Mouse (Mus musculus) C2C12 (cell line): ENCODE results near the gene Ldhd. TPM values are rescaled to one million over a fixed set of nuclear protein-coding genes. Genes with fewer than 3 reads are reported as not detected.
A peak's percentile ranks its signal among the peaks of the same experiment; 100 is the strongest.

Experiments used
- H3K27me3 ChIP-seq: one replicate; pipeline ENCODE4 v1.6.1; 2011; ENCODE audit not compliant: control insufficient read depth, insufficient read depth, insufficient read length
- H3K36me3 ChIP-seq: one replicate; pipeline ENCODE4 v1.6.1; 2011; ENCODE audit not compliant: control insufficient read depth, insufficient read depth
- H3K4me3 ChIP-seq: one replicate; pipeline ENCODE4 v1.5.1; 2011; ENCODE audit warnings: mild to moderate bottlenecking, control low read depth; ENCODE audit not compliant: poor library complexity, insufficient read depth, severe bottlenecking
- H3K79me2 ChIP-seq: one replicate; pipeline ENCODE4 v1.6.1; 2011; ENCODE audit not compliant: control insufficient read depth, insufficient read depth
- H3K79me3 ChIP-seq: one replicate; pipeline ENCODE4 v1.6.1; 2011; ENCODE audit warnings: low read depth, control low read depth
- H3ac ChIP-seq: one replicate; pipeline ENCODE3; 2011; ENCODE audit warnings: low read depth; ENCODE audit not compliant: control insufficient read depth, insufficient read length
- CEBPB ChIP-seq: IDR thresholded peaks from one replicate; pipeline ENCODE4 v1.6.1; 2011; ENCODE audit warnings: low read depth, mild to moderate bottlenecking, control low read depth, moderate library complexity
- CTCF ChIP-seq: IDR thresholded peaks from one replicate; pipeline ENCODE4 v1.5.1; 2011; ENCODE audit not compliant: control insufficient read depth, insufficient read depth, insufficient read length
- FOSL1 ChIP-seq: IDR thresholded peaks from one replicate; pipeline ENCODE4 v1.8.0; 2011; ENCODE audit warnings: mild to moderate bottlenecking, low read length; ENCODE audit not compliant: poor library complexity, insufficient read depth, severe bottlenecking
- MAX ChIP-seq: IDR thresholded peaks from one replicate; pipeline ENCODE4 v1.6.1; 2011; ENCODE audit warnings: mild to moderate bottlenecking, control low read depth
- MYOD1 ChIP-seq: IDR thresholded peaks from one replicate; pipeline ENCODE4 v1.6.1; 2011; ENCODE audit warnings: low read depth; ENCODE audit not compliant: control insufficient read depth, insufficient read length
- MYOG ChIP-seq: IDR thresholded peaks from one replicate; pipeline ENCODE4 v1.6.1; 2011; ENCODE audit not compliant: control insufficient read depth, insufficient read length; ENCODE audit errors: extremely low read depth
- USF1 ChIP-seq: IDR thresholded peaks from one replicate; pipeline ENCODE4 v1.6.1; 2011; ENCODE audit warnings: low read depth, mild to moderate bottlenecking, control low read depth, moderate library complexity
- long read RNA-seq, 2 experiments: library from polyadenylated mRNA; unstranded; transcript quantifications; one replicate each; pipeline ENCODE4 v2.0.0; 2019 to 2020
- polyA plus RNA-seq: library from polyadenylated mRNA; unstranded; fragments of >200 nt; fragmentation: generic; extraction: Trizol; gene quantifications from one replicate; pipeline ENCODE4 v1.2.1, GENCODE M21; 2012; ENCODE audit warnings: missing spikeins

The Ldhd gene
- 0.06 TPM for polyA plus RNA-seq
- long read RNA-seq, experiment 1, partial matches to known transcripts, result 0 of 1 reads
- long read RNA-seq, experiment 1, other reads (novel, unspliced or antisense), result 1 of 1 reads
- long read RNA-seq, experiment 2, result 0 reads

DNA sequence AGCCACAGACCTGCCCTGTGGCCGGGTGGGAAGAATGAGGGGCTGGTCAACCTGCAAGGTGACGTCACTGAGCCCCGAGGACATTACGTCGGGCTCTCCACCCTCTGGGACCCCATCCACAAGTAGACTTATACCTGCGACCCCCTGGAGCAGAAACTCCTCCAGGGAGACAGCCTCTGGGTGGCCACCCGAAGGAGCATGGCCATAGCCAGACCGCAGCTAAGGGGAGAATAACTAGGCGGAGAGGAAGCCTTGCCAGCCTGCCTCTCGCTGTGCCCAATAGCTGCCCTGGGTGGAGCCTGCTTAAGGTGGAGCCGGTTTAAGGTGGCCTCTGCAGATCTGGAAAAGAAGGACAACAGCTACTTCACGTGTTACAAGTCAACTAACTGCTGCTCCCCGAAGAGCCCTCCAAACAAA, at the start of gene Ldhd:
Ldhd (minus strand) TSS at position 270 of the 417 bp plus-strand sequence.
- TF ChIP-seq MYOD1 (no peak), CTCF (no peak), USF1 (no peak), CEBPB (no peak), MAX (no peak), FOSL1 (no peak), MYOG (no peak)
- Histone ChIP-seq H3K79me2 (no peaks in the 10 kb centered on the region), H3ac (no peak within 1 kb of the TSS), H3K4me3 (no peak within 1 kb of the TSS), H3K27me3 (no peaks in the 10 kb centered on the region), H3K36me3 (no peaks in the 10 kb centered on the region), H3K79me3 (no peaks in the 10 kb centered on the region)

DNA sequence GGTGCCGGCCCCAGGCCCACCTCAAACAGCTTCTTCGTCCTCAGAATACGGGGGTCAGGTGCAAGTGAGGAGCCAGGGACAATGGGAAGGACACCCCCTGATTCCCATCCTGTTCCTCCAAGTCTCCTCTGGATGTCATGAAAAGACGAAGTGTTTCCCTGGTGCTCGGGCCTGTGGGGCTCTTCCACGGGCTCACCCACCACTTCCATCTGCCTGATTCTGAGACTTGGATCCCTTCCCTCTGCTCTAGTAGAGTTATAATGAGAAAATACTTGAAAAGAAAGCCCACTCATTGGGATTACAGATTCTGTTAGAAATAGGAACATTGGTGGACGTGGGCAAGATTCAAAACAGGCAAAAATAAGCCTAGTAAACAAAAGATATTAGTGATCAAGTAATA, 48.7 kb upstream of the Ldhd start:
- Histone ChIP-seq H3ac (no peak overlapping the region), H3K4me3 (no peak overlapping the region), H3K79me2 (no peaks in the 10 kb centered on the region), H3K27me3 (no peaks in the 10 kb centered on the region), H3K79me3 (no peaks in the 10 kb centered on the region), H3K36me3 (no peaks in the 10 kb centered on the region)
- no peak for TF ChIP-seq CEBPB
- TF ChIP-seq FOSL1, result no peak
- TF ChIP-seq MAX, result no peak
- no peak for TF ChIP-seq CTCF
- no peak for TF ChIP-seq USF1
- TF ChIP-seq MYOG, result no peak
- TF ChIP-seq MYOD1, result no peak

DNA sequence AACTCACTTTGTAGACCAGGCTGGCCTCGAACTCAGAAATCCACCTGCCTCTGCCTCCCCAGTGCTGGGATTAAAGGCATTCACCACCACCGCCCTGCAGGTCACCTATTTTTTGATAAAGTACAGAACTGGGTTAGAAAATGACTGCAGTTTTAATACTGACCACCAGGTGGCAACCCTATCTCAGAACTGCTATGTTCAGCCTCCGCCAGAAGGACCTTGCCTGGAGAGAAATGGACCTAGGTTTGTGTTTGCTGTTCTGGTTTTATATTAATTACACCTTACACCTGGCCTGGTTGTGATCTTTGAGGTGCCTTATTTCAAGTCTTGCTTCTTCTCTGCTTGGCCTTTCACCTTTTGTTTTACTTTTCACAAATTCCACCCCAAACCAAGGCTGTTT, 47.9 kb upstream of the Ldhd start:
- H3K36me3 ChIP-seq, result no peaks in the 10 kb centered on the region
- no peaks in the 10 kb centered on the region for H3K27me3 ChIP-seq
- no peak overlapping the region for H3K4me3 ChIP-seq
- no peak overlapping the region for H3ac ChIP-seq
- TF ChIP-seq MYOD1 (no peak), CTCF (peak; percentile 27), MAX (no peak), MYOG (no peak), CEBPB (no peak)
- H3K79me3 ChIP-seq, result no peaks in the 10 kb centered on the region
- no peaks in the 10 kb centered on the region for H3K79me2 ChIP-seq

DNA sequence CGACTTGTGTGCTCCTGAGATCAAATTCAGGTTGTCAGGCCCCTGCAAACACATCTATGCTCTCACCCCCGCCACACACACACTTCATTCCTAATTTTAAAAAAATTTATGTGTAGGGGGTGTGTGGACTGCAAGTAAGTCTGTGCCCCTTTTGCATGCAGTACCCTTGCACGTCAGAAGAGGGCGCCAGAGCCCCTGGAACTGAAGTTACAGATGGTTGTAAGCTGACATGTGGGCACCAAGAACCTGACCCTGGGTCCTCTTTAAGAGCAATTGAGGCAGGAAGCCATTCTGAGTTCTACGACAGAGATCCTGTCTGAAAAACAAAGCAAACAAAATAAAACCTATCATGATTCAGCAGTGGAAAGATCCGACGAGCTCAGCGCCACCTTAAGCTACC, 46.1 kb upstream of the Ldhd start:
- TF ChIP-seq FOSL1, result no peak
- no peak for TF ChIP-seq CEBPB
- no peak for TF ChIP-seq MAX
- no peak for TF ChIP-seq MYOG
- TF ChIP-seq CTCF, result no peak
- TF ChIP-seq MYOD1, result no peak
- TF ChIP-seq USF1, result no peak
- no peaks in the 10 kb centered on the region for H3K79me2 ChIP-seq
- no peaks in the 10 kb centered on the region for H3K27me3 ChIP-seq
- no peaks in the 10 kb centered on the region for H3K79me3 ChIP-seq
- H3K36me3 ChIP-seq, result no peaks in the 10 kb centered on the region
- no peak overlapping the region for H3ac ChIP-seq
- no peak overlapping the region for H3K4me3 ChIP-seq

DNA sequence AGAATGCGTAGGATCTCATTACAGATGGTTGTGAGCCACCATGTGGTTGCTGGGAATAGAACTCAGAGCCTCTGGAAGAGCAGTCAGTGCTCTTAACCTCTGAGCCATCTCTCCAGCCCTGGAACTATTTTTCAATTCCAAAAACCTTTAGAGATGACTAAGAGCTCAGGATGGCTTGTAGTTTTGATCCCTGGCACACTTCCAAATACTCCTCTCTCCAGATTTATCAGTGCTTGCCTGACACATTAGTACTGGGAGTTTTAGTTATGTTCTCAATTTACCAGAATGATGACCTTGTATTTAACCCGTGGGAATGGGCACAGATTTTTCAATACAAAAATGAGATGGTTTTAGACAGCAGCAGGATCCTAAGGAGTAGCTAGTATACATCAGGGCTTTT, 36.6 kb upstream of the Ldhd start:
- Histone ChIP-seq H3ac (no peak overlapping the region), H3K27me3 (no peaks in the 10 kb centered on the region), H3K4me3 (no peak overlapping the region), H3K79me2 (no peaks in the 10 kb centered on the region), H3K79me3 (no peaks in the 10 kb centered on the region), H3K36me3 (peaks cover 36% of the 10 kb centered on the region)
- TF ChIP-seq MYOD1 (no peak), FOSL1 (no peak), MAX (no peak), MYOG (no peak), USF1 (no peak), CEBPB (no peak), CTCF (no peak)

DNA sequence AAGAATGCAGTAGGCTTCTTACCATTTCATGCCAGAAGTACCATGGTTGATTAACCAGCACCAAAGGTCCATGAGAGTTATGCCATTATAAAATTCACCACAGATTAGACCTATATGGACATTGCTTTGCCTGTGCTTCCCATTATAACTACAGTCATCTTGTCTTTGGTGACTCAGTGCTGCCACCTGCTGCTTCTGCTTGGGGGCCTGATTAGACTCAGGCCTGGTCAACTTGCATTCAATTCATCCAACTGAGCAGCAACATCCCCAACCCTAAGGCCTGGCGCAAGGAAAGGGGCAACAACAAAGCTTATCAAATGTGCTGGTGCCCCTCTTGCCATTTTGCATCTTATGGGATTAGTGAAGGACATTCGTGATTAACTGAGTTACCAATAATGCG, 32.3 kb upstream of the Ldhd start:
- no peaks in the 10 kb centered on the region for H3K27me3 ChIP-seq
- peaks cover 2% of the 10 kb centered on the region for H3K79me3 ChIP-seq
- no peak overlapping the region for H3ac ChIP-seq
- H3K36me3 ChIP-seq, result peaks cover 14% of the 10 kb centered on the region
- TF ChIP-seq MYOG (no peak), MAX (no peak), MYOD1 (no peak), CEBPB (no peak), FOSL1 (no peak), CTCF (peak; percentile 59), USF1 (no peak)
- no peak overlapping the region for H3K4me3 ChIP-seq
- peaks cover 18% of the 10 kb centered on the region for H3K79me2 ChIP-seq
